Mouse (Mus musculus): ENCODE data around the gene Selenon.
A peak's percentile ranks its signal among the peaks of the same experiment; 100 is the strongest.
"Not testable (repeated sequence)": the region's sequence is repeated elsewhere in the genome, so short reads cannot be mapped to it uniquely, and the experiment has no call there.

Gene Selenon

GRCm38 (mm10) chr4:134505966-134506594 is 45.9 kb downstream of the Selenon start:
- DNase-seq (ENCODE audit: low read depth) = peak; percentile 66

DNA sequence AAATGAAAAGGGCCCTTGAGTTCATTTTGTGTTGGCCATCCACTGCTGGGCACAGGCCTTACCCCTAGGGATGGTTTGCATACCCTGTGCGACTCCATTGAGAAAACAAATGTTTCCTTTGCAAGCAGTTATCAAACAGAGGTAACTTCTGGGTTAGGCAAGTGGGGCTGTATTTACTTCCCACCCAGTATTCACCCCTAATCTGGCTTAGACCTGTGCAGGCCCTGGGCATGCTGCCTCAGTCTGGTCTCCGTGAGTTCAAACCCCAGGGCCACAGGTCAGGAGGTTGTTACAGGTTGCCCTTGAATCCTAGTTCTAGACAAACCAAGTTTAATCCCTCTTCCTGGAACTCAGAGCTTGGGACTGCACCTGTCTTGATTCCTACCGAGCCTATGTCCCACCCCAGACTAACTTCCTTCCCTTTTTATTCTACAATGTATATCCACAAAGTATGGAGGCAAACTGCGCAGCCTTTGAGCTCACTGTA is 46.6 kb downstream of the Selenon start:
- DNase-seq (ENCODE audit: low read depth) = no peak

- DNase-seq (ENCODE audit: low read depth) = no peak
Measured at GRCm38 (mm10) chr4:134503686-134504357, 48.1 kb downstream of the Selenon start.

- no peak for DNase-seq (ENCODE audit: low read depth)
Measured at GRCm38 (mm10) chr4:134501095-134501494, 50.9 kb downstream of the Selenon start.

- not testable (repeated sequence) for DNase-seq (ENCODE audit: low read depth)
Measured at GRCm38 (mm10) chr4:134498983-134499382, 53.0 kb downstream of the Selenon start.

DNA sequence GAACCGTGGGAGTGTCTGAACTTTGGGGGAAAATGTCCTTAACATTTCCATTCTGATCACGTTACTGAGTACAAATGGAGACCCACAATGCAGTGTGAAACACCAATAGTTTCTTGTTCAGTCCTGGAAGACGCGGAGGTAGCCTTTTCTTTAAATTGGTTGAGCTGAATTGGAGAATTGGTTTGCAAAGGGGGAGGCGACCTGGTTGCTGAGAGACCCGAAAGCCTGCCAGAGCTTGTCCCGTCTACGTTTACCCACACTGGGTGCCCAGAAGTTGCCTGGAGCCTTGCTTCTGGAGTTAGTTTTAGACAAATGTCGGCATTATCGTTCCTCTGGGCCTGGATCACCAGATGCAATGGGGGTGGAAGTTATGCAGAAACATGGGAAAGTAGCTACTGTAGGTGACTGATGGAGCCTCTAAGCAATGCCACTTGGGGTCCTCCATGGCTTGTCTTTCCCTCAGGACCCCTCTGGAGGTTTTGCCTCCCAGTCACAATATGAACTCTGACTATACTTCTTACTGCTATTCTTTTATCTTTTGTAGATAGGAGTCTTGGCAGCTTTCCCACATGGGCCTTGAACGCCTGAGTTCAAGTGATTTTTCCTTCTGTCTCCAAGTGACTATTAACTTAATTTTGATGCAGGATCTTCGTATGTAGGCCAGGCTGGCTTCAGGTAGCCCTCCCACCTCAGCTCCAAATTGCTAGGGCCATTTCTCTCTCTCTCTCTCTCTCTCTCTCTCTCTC is 53.8 kb downstream of the Selenon start:
- no peak for DNase-seq (ENCODE audit: low read depth)

DNA sequence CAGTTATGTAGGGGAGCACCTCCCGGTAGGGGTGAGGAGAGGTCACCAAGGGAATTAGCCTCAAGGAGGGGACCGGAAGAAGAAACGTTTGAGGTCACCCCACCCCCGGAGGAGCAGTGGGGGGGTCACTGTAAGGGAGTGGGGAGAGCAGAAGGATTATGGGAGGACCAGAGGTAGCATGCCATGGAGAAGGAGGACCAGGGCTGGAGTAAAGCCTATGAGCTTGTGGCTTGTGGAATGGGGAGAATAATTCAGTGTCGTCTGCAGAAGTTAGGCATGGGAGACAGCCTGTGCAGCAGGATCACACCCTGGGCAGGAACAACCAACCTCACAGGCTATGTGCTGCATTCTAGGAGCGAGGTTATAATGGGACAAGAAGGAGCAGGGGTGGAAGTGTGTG is 54.7 kb downstream of the Selenon start:
- DNase-seq (ENCODE audit: low read depth) = no peak

DNA sequence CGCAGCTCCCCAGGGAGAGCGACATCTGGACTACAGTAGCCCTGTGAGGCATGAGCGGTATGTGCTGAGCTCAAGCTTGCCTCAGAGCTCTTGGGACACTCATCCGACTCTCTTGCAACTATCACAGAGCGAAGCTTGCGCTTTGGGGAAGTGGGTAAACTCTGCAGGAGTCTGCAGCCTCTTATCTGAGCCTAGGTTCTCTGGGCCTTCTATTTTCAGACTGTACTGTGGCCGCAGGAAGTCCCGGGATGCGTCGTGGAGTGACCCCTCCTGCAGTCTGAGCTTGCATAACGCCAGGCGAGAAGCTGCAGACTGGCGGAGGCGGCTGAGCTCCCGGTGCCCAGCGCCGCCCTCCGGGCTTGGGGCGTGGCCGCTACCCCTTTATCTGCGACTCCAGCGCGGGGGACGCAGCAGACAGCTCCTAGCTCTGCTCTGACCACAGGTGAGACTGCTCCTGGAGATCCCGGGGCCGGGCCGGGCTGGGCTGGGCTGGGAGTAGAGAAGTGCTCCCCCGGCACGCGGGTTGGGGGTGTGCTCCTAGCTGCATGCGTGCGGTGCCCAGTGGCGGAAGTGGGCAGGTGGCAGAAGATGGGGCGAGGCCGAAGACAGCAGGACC is 55.3 kb downstream of the Selenon start, which contains the start of gene Paqr7:
Gene Paqr7, plus strand, starts transcription at position 103 of the 616 bp plus-strand sequence.
- DNase-seq (ENCODE audit: low read depth) = peak; percentile 53

DNA sequence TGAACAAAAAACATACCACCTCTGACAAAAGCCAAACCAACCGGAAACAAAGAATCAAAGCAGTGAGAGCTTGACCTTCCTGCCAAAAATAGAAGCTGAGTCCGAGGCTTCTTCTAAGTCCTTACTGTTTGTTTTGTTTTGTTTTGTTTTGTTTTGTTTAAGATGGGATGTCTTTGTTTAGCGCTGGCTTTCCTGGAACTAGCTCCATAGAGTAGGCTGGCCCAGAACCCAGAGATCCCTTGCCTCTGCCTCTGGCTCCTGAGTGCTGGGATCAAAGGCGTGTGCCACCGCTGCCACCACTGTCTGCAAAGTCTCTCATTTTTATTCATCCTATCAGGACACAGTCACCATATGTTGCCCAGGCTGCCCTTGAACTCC is 56.4 kb downstream of the Selenon start:
- DNase-seq (ENCODE audit: low read depth) = no peak

DNA sequence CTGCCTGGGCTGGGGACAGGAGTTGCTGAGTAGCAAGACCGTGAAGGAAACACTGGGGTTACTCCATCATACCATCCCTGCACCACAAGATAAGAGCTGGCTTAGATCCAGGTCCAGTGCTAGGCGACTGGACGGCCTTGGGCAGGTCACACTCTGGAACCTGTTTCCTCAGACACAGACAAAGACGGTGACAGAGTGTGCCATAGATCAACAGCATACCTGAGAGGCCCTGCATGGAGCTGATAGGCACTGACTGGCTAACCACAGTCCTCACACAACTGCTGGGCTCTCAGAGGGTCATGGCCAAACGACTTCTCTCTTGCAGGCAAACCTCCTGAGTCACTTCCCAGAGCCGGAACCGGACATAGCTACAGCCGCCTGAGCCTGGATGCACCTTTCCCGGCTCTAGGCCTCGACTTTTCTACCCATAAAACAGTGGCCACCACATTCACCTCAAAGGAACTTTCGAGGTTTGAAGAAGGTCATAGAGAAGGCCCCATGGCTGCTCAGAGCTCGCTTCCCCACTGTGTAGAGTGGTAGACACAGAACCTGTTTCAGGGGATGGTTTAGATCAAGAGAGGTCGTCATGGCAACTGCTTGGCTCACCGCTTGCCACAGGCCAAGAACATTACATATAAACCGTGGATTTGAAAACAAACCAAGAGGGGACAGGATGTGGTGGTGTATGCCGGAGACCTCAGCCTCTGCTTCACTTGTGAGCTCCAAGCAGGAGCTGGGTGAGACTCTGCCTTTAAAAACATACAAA is 57.0 kb downstream of the Selenon start:
- no peak for DNase-seq (ENCODE audit: low read depth)

DNA sequence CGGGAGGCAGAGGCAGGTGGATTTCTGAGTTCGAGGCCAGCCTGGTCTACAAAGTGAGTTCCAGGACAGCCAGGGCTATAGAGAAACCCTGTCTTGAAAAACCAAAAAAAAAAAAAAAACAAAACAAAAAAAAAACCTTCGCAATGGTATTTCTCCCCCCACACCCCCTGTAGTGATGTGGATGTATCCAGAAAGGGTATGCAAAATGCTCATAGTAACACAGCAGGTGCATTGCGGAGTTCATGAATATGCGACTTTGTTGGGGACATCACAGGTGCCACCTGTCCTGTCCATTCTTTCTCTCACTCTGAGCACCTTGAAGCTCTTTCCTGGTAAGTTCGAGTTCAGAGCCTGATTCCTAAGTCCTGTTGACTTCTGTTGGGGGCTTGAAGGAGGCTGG is 57.8 kb downstream of the Selenon start:
- DNase-seq (ENCODE audit: low read depth) = not testable (repeated sequence)

DNA sequence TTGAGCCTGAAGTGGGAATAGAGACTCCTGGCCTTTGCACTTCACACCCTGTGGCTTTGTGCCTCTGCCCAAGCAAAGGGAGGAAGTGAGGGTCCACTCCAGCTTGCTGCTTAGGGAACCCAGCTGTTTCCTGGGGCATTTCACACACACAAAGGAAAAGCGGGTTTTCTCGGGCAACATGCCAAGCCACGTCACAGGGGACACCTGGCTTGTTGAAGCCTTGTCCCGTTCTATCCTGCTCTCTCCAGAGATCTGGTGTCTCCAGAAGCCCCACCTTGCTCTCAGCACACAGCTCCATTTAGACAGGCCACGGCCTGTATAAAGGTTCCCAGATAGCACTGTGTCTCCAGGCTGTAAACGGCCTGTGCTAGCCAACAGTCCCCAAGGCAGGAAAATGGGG is 60.2 kb downstream of the Selenon start:
- DNase-seq (ENCODE audit: low read depth) = no peak

DNA sequence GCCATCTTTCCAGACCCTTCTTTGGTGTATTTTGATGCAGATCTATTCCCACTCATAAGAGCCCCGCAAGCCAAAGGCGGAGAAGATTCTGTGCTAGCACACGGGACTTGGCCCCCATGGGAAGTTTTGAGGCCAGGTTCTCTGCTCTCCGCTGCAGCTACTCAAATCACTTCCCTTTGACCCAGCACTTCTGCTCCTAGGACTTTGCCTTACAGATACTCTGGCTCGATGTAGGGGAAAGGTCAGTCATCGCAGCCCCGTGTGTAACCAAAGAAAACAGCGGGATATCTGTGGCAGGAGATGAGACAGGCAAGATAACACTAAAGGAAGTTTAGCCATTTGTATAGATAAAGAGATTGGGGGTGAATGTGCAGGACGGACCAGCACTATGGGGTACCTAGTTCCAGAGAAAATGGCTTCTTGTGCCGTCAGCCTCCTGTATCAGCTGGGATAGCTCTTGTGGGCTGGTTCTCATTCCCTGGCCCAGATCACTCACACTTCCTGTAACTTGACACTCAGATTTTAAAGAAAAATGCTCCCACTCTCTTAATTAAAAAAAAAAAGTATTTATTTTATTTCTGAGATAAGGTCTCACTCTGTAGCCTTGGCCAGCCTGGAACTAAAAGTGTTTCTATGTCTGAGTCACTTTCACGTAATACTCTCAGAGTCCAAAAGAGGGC is 61.8 kb downstream of the Selenon start:
- DNase-seq (ENCODE audit: low read depth) = no peak

DNA sequence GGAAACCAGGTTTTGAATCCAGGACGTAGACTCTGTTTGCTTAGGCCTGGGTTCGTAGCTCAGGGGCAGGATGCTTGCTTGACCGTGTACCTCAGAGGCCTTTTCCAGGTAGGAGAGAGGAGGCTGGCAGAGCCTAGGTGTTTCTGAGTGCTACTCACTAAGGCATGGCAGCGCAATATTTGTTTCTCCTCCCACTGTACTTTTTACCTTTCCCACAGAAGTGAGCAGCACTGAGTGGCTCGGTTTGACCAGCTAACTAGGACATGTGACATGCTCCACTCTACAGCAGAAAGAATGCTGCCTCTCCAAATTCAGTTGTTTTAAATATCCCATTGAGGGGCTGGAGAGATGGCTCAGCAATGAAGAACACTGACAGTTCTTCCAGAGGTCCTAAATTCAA is 63.8 kb downstream of the Selenon start:
- DNase-seq (ENCODE audit: low read depth) = no peak

Measured in c-Kit-positive CD71-positive TER-119-negative erythroid progenitor cells, embryonic 14.5 days (primary cell).